Mouse (Mus musculus) liver, adult 2 months (tissue): ENCODE measurements at regions not wholly inside any gene's neighbourhood (a gene's known extent, or its start where the extent isn't known, plus 50 kb on each side); places are given as distances from the start of the nearest gene placed in this dataset.
A peak's percentile ranks its signal among the peaks of the same experiment; 100 is the strongest.

ENCODE experiments used
- DNase-seq: peaks from one replicate; pipeline ENCODE4 v3.0.0-alpha.2; 2011; ENCODE audit warnings: low read depth, low spot score; ENCODE audit errors: extremely low read depth
- H3K27ac ChIP-seq: fragments of 200-500 bp; replicated peaks from 2 replicates; pipeline ENCODE4 v1.5.1; 2012; ENCODE audit warnings: low read depth, mild to moderate bottlenecking, control low read depth, inconsistent platforms, low read length; ENCODE audit not compliant: insufficient read depth
- H3K27me3 ChIP-seq: fragments of 200-500 bp; 2 replicates; pipeline ENCODE4 v1.6.1; 2012; ENCODE audit warnings: mild to moderate bottlenecking, moderate library complexity, low read length, inconsistent platforms; ENCODE audit not compliant: control insufficient read depth, insufficient read depth
- H3K36me3 ChIP-seq: fragments of 200-500 bp; 2 replicates; pipeline ENCODE4 v1.6.1; 2012; ENCODE audit warnings: low read length, inconsistent platforms; ENCODE audit not compliant: control insufficient read depth, insufficient read depth
- H3K4me1 ChIP-seq: fragments of 200-500 bp; 2 replicates; pipeline ENCODE4 v1.6.1; 2011; ENCODE audit warnings: low read length; ENCODE audit not compliant: control insufficient read depth, insufficient read depth
- H3K4me3 ChIP-seq: fragments of 200-500 bp; 2 replicates; pipeline ENCODE4 v1.5.1; 2011; ENCODE audit warnings: low read depth, mild to moderate bottlenecking, control low read depth, low read length, moderate library complexity; ENCODE audit not compliant: insufficient read depth
- H3K79me2 ChIP-seq: fragments of 200-500 bp; 2 replicates; pipeline ENCODE4 v1.6.1; 2012; ENCODE audit warnings: inconsistent platforms, mild to moderate bottlenecking, low read length, moderate library complexity; ENCODE audit not compliant: control insufficient read depth, insufficient read depth
- H3K9ac ChIP-seq: fragments of 200-500 bp; 2 replicates; pipeline ENCODE4 v1.6.1; 2012; ENCODE audit warnings: low read depth, mild to moderate bottlenecking, control low read depth, inconsistent platforms, low read length
- CTCF ChIP-seq: fragments of 200-500 bp; IDR thresholded peaks from 2 replicates; pipeline ENCODE4 v1.5.1; 2011; ENCODE audit warnings: low read depth, low read length, control low read depth
- POLR2A ChIP-seq: fragments of 200-500 bp; IDR thresholded peaks from 2 replicates; pipeline ENCODE4 v1.6.1; 2011; ENCODE audit warnings: low read length, control low read depth; ENCODE audit not compliant: insufficient read depth; ENCODE audit errors: extremely low read depth
- WGBS: fragments of 180-500 bp; shearing (Covaris S2); methylation state at CpG from one replicate; pipeline ENCODE4 v1.1.7; 2018; 5-methylcytosine and 5-hydroxymethylcytosine counted together

DNA sequence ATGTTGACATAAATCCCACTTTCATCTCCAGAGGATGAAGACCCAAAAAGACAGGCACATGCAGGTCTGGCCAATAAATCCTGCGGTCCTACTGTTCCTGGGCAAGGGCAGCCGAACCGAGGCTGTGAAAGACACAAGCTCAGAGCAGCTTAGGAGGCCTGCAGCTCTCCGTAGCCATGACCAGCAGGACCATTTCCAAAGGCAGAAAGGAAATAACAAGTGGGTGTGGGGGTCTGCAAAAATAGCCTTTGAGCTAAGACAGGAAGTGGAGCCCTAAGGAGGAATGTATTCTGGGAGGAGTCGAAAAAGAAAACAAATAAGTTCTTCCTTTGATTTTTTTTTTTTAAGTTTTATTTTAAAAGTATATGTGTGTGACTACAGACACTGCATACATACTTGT lies 330.1 kb downstream of the 1700129C05Rik start:
- TF ChIP-seq CTCF: no peak
- TF ChIP-seq POLR2A: no peak
- no peak for DNase-seq
- Histone ChIP-seq H3K4me1 (no peaks in the 10 kb centered on the region; the same call in 1 of the 2 replicates), H3K36me3 (no peaks in the 10 kb centered on the region), H3K79me2 (no peaks in the 10 kb centered on the region), H3K9ac (no peak overlapping the region), H3K27me3 (no peaks in the 10 kb centered on the region), H3K4me3 (no peak overlapping the region), H3K27ac (no peak overlapping the region)
- WGBS: 69% methylated on average over 5 of the region's 5 CpGs

- Histone ChIP-seq H3K27ac (no peak overlapping the region), H3K79me2 (no peaks in the 10 kb centered on the region), H3K4me1 (no peaks in the 10 kb centered on the region), H3K4me3 (no peak overlapping the region), H3K36me3 (no peaks in the 10 kb centered on the region), H3K27me3 (no peaks in the 10 kb centered on the region), H3K9ac (no peak overlapping the region)
- no peak for TF ChIP-seq CTCF
- no peak for TF ChIP-seq POLR2A
- no peak for DNase-seq
Observed at GRCm38 (mm10) chr14:58801402-58801861, 341.3 kb downstream of the 1700129C05Rik start.

DNA sequence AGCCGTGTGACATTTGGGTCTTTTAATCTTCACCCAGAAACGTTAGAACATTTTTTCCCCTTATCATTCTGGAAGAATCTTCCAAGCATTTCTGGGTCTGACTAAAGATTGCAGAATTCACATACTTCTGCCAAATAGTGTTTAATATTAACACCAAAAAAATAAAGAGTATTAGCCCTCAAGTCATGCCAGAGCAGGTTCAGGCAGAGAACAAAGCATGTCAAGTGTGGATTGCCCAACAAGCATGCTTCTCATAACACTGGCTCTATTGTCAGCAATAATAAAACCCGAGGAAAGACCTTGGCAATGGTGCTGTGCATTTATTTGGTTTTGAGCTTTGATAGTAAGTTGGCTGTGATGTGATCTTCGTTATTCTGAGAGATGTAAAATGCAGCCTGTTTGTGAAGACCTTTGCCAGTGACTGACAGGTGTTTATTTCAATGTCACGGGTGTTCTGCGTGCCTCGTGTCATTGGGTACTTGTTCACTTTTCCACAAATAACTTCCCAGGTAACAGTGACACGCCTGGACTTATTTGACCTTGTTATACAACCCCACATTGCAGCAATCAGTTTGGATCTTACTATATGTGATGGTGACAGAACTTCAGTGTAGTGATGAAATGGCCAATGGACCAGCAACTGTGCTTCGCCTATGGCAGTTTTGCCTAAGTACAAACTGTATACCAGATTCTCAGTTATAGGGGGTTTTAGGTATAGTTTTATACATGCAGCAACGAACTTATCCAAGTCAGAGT lies 354.3 kb downstream of the 1700129C05Rik start:
- no peak overlapping the region for H3K27ac ChIP-seq
- H3K27me3 ChIP-seq: no peaks in the 10 kb centered on the region
- 67% methylated on average over 10 of the region's 10 CpGs for WGBS
- H3K4me3 ChIP-seq: no peak overlapping the region
- no peak for TF ChIP-seq CTCF
- TF ChIP-seq POLR2A: no peak
- H3K4me1 ChIP-seq: no peaks in the 10 kb centered on the region
- no peak overlapping the region for H3K9ac ChIP-seq
- peak; percentile 43 for DNase-seq
- no peaks in the 10 kb centered on the region for H3K79me2 ChIP-seq
- H3K36me3 ChIP-seq: no peaks in the 10 kb centered on the region

GRCm38 (mm10) chr14:58787618-58788017 lies 355.1 kb downstream of the 1700129C05Rik start:
- no peak overlapping the region for H3K9ac ChIP-seq
- H3K4me3 ChIP-seq: no peak overlapping the region
- H3K36me3 ChIP-seq: no peaks in the 10 kb centered on the region
- TF ChIP-seq CTCF: no peak
- TF ChIP-seq POLR2A: no peak
- no peak for DNase-seq
- H3K79me2 ChIP-seq: no peaks in the 10 kb centered on the region
- 74% methylated on average over 2 of the region's 2 CpGs for WGBS
- no peaks in the 10 kb centered on the region for H3K27me3 ChIP-seq
- no peak overlapping the region for H3K27ac ChIP-seq
- H3K4me1 ChIP-seq: no peaks in the 10 kb centered on the region

DNA sequence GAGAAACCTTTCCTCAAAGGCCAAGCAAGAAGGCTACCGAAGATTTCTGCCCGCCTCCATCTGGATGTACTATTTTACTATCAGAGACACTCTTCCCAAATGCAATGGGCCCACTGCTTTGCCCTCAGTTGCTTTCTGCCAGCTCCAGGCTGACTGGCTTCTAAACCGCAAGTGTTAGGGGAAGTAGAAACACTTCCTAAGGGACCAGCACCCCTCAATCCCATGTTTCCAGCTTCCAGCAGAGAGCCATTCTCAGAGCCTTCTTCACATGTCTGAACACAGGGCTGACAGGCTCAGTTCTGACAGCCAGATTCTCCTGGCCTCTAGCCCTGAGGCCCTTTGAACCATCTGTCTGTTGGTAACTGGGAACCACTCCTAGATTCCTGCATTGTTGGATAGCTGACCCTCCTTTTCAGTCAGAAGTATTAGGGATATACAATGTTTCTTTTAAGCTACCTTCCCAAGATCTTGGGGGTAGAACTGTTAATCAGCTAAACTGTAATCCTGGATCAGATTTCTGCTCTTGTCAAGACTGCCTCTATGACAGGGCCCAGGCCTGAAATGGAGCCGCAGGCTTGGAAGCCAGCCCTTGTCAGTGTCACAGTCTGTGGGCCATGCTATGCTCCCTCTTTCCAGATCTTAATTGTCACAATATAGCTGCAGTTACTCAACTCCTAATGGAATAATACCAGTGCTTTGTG lies 355.8 kb downstream of the 1700129C05Rik start:
- 94% methylated on average over 4 of the region's 4 CpGs for WGBS
- Histone ChIP-seq H3K27ac (no peak overlapping the region), H3K36me3 (no peaks in the 10 kb centered on the region), H3K27me3 (no peaks in the 10 kb centered on the region), H3K4me3 (no peak overlapping the region), H3K9ac (no peak overlapping the region), H3K79me2 (no peaks in the 10 kb centered on the region), H3K4me1 (no peaks in the 10 kb centered on the region)
- TF ChIP-seq POLR2A: no peak
- no peak for TF ChIP-seq CTCF
- no peak for DNase-seq

DNA sequence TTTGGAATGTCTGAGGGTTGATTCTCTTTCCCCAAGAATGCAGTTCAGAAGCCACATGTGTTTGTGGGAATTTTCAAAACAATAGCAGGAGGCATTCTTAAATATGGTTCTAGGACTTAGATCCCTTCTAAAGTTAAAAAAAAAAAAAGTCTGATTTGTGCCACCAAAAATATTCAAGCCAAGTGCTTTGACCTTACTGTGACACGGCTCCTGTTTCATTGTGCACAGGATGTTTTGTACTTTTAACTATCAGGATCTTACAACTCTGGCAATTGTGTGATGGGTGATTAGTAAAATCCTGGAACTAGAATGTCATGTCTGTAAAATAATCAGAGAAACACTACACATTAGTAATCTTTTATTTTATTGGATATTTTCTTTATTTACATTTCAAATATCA lies 359.5 kb downstream of the 1700129C05Rik start:
- no peak for DNase-seq
- H3K27ac ChIP-seq: no peak overlapping the region
- H3K36me3 ChIP-seq: no peaks in the 10 kb centered on the region
- no peak for TF ChIP-seq CTCF
- TF ChIP-seq POLR2A: no peak
- H3K4me3 ChIP-seq: no peak overlapping the region
- no peaks in the 10 kb centered on the region for H3K27me3 ChIP-seq
- no peak overlapping the region for H3K9ac ChIP-seq
- no peaks in the 10 kb centered on the region for H3K4me1 ChIP-seq
- H3K79me2 ChIP-seq: no peaks in the 10 kb centered on the region
- WGBS: 64% methylated on average over 1 of the region's 1 CpGs
